Mouse (Mus musculus) forebrain, embryonic 15.5 days (tissue): Measurements from ENCODE around the gene Cidec. TPM values are rescaled to one million over a fixed set of nuclear protein-coding genes. Genes with fewer than 3 reads are reported as not detected.

ENCODE experiments used
- ATAC-seq: fragments of 200-750 bp; cut with Nextera tagmentation; replicated peaks from 2 replicates; pipeline ENCODE4 v1.8.0; 2017; ENCODE audit warnings: mild to moderate bottlenecking, moderate TSS enrichment, moderate library complexity
- H3K27ac ChIP-seq: fragments of 300-500 bp; sonication (generic); replicated peaks from 2 replicates; pipeline ENCODE4 v1.5.1; 2015; ENCODE audit warnings: mild to moderate bottlenecking, inconsistent platforms
- H3K27me3 ChIP-seq: fragments of 300-500 bp; sonication (generic); 2 replicates; pipeline ENCODE4 v1.6.1; 2015; ENCODE audit warnings: inconsistent platforms
- H3K36me3 ChIP-seq: fragments of 300-500 bp; sonication (generic); 2 replicates; pipeline ENCODE4 v1.6.1; 2015; ENCODE audit warnings: mild to moderate bottlenecking, inconsistent platforms
- H3K4me1 ChIP-seq: fragments of 300-500 bp; sonication (generic); 2 replicates; pipeline ENCODE4 v1.6.1; 2015; ENCODE audit warnings: inconsistent platforms
- H3K4me2 ChIP-seq: fragments of 300-500 bp; sonication (generic); replicated peaks from 2 replicates; pipeline ENCODE4 v1.6.1; 2015; ENCODE audit warnings: mild to moderate bottlenecking, inconsistent platforms
- H3K4me3 ChIP-seq: fragments of 300-500 bp; sonication (generic); 2 replicates; pipeline ENCODE4 v1.5.1; 2015; ENCODE audit warnings: mild to moderate bottlenecking, inconsistent platforms
- H3K9ac ChIP-seq: fragments of 300-500 bp; sonication (generic); replicated peaks from 2 replicates; pipeline ENCODE4 v1.6.1; 2015; ENCODE audit warnings: mild to moderate bottlenecking, inconsistent platforms
- H3K9me3 ChIP-seq: fragments of 300-500 bp; sonication (generic); 2 replicates; pipeline ENCODE4 v1.6.1; 2016; ENCODE audit warnings: inconsistent platforms
- WGBS: fragments of 180-500 bp; shearing (Covaris S2); methylation state at CpG from one replicate; pipeline ENCODE4 v1.1.7; 2015; ENCODE audit warnings: mixed read lengths; 5-methylcytosine and 5-hydroxymethylcytosine counted together
- polyA plus RNA-seq: library from polyadenylated mRNA; unstranded; fragments of >200 nt; fragmentation: Nextera tagmentation; extraction: Ambion mirVana; gene quantifications from 2 replicates; pipeline ENCODE4 v1.2.1, GENCODE M21; 2015

Cidec gene
- polyA plus RNA-seq, 1 experiment from 2014 or later = not detected

DNA sequence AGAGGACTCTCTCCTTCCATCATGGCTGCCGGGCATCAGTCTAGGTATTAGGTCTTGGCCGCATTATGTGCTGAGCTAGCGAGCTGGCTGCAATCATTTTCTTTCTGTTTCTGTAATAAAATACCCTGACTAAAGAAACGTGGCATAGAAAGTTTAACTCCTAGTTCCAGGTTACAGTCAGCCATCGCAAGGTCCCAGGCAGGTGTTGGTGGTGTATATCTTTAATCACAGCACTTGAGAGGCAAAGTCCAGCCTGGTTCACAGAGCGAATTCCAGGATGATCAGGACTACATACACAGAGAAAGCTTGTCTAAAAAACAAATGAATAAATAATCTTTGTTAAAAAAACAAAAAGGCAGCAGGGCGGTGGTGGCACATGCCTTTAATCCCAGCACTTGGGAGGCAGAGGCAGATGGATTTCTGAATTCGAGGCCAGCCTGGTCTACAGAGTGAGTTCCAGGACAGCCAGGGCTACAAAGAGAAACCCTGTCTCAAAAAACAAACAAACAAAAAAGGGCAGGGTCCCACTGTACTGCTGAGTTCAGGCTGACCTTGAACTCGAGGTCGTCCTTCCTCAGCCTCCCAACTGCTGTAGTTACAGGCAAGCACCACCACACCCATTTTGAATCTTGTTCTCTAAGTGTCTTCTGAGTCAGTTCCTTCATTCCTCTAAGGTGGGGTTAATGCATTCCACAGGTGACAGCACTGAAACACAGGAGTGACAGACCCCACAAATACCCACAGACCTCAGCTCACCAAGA lies 39.1 kb downstream of the Cidec start:
- Histone ChIP-seq H3K9me3 (no peaks in the 10 kb centered on the region), H3K36me3 (peaks cover 5% of the 10 kb centered on the region), H3K4me1 (peaks cover 14% of the 10 kb centered on the region), H3K27me3 (no peaks in the 10 kb centered on the region), H3K9ac (no peak overlapping the region), H3K4me3 (no peak overlapping the region), H3K4me2 (no peak overlapping the region), H3K27ac (no peak overlapping the region)
- 88% methylated on average over 10 of the region's 10 CpGs for WGBS
- no peak for ATAC-seq

DNA sequence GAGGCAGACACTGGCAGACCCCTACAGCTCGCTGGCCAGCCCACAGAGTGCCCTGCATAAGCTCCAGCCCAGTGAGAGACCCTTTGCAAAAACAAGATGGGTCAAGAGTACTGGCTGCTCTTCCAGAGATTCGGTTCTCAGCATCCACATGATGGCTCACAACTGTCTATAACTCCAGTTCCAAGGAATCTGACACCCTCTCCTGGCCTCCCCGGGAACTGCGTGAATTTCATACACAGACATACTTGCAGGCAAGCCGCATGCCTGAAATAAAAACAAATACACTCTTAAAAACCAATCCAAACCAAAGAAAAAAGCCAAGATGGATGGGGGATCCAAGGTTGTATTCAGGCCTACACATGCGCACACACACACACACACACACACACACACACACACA lies 40.1 kb downstream of the Cidec start:
- no peaks in the 10 kb centered on the region for H3K9me3 ChIP-seq
- H3K4me1 ChIP-seq = peaks cover 14% of the 10 kb centered on the region
- H3K27ac ChIP-seq = no peak overlapping the region
- no peak overlapping the region for H3K9ac ChIP-seq
- no peak overlapping the region for H3K4me3 ChIP-seq
- H3K27me3 ChIP-seq = no peaks in the 10 kb centered on the region
- H3K4me2 ChIP-seq = no peak overlapping the region
- no peak for ATAC-seq
- WGBS = 92% methylated on average over 6 of the region's 6 CpGs
- H3K36me3 ChIP-seq = peaks cover 7% of the 10 kb centered on the region

DNA sequence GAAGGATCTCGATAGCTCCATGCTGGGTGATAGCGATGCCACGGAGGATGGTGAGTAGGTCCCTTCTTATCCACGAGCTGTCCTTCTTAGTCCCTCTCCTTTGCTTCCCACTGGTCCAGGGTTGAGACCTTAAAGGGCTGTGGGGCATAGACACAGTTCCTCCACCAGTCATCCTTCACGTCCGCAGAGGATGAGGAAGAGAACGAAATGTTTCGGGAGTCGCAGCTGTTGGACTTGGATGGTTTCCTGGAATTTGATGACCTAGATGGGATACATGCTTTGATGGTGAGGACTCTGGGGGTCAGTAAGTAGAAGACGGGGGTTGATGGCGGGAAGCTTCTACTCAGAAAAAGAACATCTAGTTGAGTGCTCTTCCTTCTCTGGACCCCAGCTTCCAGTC lies 40.7 kb downstream of the Cidec start:
- H3K27me3 ChIP-seq = no peaks in the 10 kb centered on the region
- H3K9ac ChIP-seq = no peak overlapping the region
- no peak overlapping the region for H3K4me3 ChIP-seq
- H3K36me3 ChIP-seq = peaks cover 13% of the 10 kb centered on the region
- H3K4me2 ChIP-seq = no peak overlapping the region
- no peak overlapping the region for H3K27ac ChIP-seq
- peaks cover 14% of the 10 kb centered on the region for H3K4me1 ChIP-seq
- no peaks in the 10 kb centered on the region for H3K9me3 ChIP-seq
- 92% methylated on average over 11 of the region's 11 CpGs for WGBS
- ATAC-seq = no peak

DNA sequence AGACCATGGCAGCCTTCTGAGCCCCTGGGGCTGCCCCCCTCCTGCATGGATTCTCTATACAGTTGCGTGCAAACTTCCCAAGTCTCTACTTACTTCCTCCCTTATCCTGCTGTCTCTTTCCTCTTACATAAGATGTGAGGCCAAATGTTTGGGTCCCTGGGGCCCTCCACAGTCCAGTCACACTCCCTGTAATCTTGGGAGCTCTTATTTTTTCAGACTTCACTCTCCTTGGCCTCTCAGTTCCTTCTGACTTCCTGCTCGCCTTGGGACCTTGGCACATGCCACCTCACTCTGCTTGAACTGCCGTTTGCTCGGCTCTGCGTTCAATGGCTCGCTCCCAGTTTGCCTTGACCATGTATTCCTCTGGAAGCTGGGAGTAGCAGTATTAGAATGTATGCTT lies 41.6 kb downstream of the Cidec start:
- H3K4me1 ChIP-seq = peaks cover 14% of the 10 kb centered on the region
- no peaks in the 10 kb centered on the region for H3K9me3 ChIP-seq
- no peak overlapping the region for H3K27ac ChIP-seq
- H3K4me3 ChIP-seq = no peak overlapping the region
- H3K27me3 ChIP-seq = no peaks in the 10 kb centered on the region
- WGBS = 94% methylated on average over 6 of the region's 6 CpGs
- no peak overlapping the region for H3K9ac ChIP-seq
- peaks cover 22% of the 10 kb centered on the region for H3K36me3 ChIP-seq
- ATAC-seq = no peak
- no peak overlapping the region for H3K4me2 ChIP-seq

DNA sequence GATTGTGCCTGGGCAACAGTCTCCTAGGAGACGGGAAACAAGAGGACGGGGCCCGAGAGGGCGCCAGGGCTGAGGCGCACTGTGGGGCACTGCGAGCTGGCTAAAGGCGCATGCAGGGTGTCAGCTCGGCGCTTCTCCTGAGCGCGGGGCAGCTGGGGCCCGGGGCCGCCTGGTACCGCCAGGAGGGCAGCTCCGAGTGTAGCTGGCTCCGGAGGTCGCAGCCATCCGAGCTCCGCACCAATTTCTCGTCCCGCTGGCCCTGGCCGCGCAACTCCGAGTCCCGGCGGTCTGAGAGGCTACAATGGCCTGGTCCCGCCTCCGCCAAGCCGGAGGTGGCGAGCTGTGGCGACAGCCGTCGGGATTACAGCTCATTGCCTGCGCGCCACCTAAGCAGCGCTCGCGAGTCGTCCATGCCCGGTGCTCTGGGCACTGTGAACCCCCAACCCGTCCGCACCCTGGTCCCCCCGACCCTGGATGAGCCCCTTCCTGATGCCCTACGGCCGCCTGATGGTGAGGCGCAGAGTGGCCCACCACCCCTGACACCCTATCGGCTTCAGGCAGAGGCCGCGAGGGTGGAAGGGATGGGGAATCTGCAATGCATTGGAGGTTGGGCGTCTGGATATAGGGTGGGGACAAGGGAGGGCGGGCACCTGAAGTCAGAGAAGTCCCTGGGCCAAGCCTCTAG lies 43.0 kb downstream of the Cidec start:
- H3K4me3 ChIP-seq = peak overlapping the region; percentile 47
- no peaks in the 10 kb centered on the region for H3K9me3 ChIP-seq
- ATAC-seq = peak; percentile 89
- peak overlapping the region; percentile 77 for H3K27ac ChIP-seq
- peaks cover 14% of the 10 kb centered on the region for H3K4me1 ChIP-seq
- peak overlapping the region; percentile 76 for H3K4me2 ChIP-seq
- H3K9ac ChIP-seq = peak overlapping the region; percentile 65
- under 1% methylated on average over 51 of the region's 51 CpGs for WGBS
- no peaks in the 10 kb centered on the region for H3K27me3 ChIP-seq
- H3K36me3 ChIP-seq = peaks cover 36% of the 10 kb centered on the region

DNA sequence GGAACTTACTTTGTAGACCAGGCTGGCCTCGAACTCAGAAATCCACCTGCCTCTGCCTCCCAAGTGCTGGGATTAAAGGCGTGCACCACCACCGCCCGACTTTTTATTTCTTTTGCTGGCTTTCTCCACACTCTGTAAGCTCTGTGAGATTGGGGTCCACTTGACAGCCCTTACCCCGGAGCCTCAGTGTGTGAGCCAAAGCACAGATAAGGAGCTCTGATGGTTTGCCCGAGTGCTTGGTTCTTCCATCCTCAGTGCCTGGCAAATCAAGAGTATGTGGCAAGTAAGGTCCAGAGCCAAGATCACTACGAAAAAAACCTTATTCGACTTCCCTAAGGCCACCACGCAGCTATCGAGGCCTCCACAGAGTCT lies 43.6 kb downstream of the Cidec start:
- H3K27ac ChIP-seq = peak overlapping the region; percentile 77
- peaks cover 14% of the 10 kb centered on the region for H3K4me1 ChIP-seq
- peak overlapping the region; percentile 65 for H3K9ac ChIP-seq
- H3K27me3 ChIP-seq = no peaks in the 10 kb centered on the region
- H3K4me3 ChIP-seq = peak overlapping the region; percentile 47
- ATAC-seq = no peak
- peak overlapping the region; percentile 76 for H3K4me2 ChIP-seq
- H3K9me3 ChIP-seq = no peaks in the 10 kb centered on the region
- WGBS = 22% methylated on average over 10 of the region's 10 CpGs
- peaks cover 41% of the 10 kb centered on the region for H3K36me3 ChIP-seq

DNA sequence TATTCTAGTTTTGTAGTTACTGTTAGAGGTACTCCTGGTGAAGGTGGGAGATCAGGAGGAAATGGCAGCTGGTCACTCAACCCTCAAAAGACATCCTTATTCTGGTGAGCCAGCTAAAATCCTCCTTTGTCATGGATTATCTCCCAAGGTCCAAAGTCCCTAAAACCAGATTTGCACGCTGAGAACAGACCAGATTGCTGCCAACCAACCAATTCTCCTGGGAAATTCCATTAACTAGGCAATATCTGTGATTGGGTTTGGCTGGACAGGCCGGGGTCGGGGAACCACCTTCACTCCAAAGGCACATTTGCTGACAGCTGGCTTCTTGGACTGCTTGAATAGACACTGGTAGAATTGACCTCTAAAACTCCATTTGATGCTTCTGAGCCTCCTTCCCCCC lies 44.8 kb downstream of the Cidec start:
- 90% methylated on average over 3 of the region's 3 CpGs for WGBS
- Histone ChIP-seq H3K36me3 (peaks cover 51% of the 10 kb centered on the region), H3K4me2 (no peak overlapping the region), H3K9ac (no peak overlapping the region), H3K4me3 (no peak overlapping the region), H3K4me1 (peaks cover 14% of the 10 kb centered on the region), H3K9me3 (no peaks in the 10 kb centered on the region), H3K27me3 (no peaks in the 10 kb centered on the region), H3K27ac (no peak overlapping the region)
- no peak for ATAC-seq

DNA sequence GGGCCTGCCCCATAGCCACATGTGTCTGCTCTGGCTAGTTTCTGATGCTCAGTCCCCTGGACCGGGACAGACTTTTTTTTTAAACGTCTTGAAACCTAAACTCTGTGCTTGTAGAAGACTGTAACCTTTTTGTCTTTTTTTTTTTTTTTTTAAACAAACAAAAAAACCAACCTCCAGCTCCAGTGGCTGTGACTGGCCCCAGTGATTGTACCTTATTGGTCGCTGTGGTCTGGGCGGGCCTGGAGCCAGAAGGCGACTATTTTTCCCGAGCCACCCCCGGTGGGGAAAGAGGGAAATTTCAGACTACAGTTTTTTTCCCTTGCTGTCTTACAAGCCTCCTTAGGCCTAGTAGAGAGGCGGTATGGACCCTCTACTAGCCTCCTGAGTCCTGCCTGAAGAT lies 46.6 kb downstream of the Cidec start, which contains the start of gene Ttll3:
Gene Ttll3, plus strand, starts transcription at position 301 of the 400 bp plus-strand sequence.
- no peak within 1 kb of the TSS for H3K4me2 ChIP-seq
- WGBS = 75% methylated on average over 8 of the region's 8 CpGs
- H3K9ac ChIP-seq = no peak within 1 kb of the TSS
- no peak within 1 kb of the TSS for H3K4me3 ChIP-seq
- peaks cover 64% of the 10 kb centered on the region for H3K36me3 ChIP-seq
- no peaks in the 10 kb centered on the region for H3K9me3 ChIP-seq
- H3K27ac ChIP-seq = no peak within 1 kb of the TSS
- peaks cover 14% of the 10 kb centered on the region for H3K4me1 ChIP-seq
- no peaks in the 10 kb centered on the region for H3K27me3 ChIP-seq
- ATAC-seq = no peak

DNA sequence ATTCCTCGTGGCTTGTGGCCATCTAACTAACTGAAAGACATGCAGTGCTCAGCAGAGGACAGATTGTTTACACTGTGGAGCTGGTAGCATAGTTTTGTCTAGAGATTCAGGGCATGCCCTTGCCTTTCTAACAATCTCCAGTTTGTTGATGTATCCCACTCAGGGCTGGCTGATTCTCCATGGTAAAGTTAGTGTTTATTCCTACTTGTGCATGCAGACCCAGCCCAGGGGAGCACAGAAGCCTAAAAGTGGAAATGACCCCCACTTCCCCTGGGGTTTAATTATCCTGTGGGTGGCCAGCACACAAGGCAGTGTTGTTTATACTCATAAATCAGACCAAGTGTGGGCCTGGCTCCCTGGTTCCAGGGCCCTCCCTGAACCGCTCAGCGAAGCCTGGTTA lies 49.5 kb downstream of the Cidec start:
- H3K27ac ChIP-seq = no peak overlapping the region
- 90% methylated on average over 3 of the region's 3 CpGs for WGBS
- ATAC-seq = no peak
- no peaks in the 10 kb centered on the region for H3K9me3 ChIP-seq
- no peak overlapping the region for H3K4me2 ChIP-seq
- no peaks in the 10 kb centered on the region for H3K27me3 ChIP-seq
- no peak overlapping the region for H3K4me3 ChIP-seq
- no peak overlapping the region for H3K9ac ChIP-seq
- no peaks in the 10 kb centered on the region for H3K4me1 ChIP-seq
- H3K36me3 ChIP-seq = peaks cover 88% of the 10 kb centered on the region

DNA sequence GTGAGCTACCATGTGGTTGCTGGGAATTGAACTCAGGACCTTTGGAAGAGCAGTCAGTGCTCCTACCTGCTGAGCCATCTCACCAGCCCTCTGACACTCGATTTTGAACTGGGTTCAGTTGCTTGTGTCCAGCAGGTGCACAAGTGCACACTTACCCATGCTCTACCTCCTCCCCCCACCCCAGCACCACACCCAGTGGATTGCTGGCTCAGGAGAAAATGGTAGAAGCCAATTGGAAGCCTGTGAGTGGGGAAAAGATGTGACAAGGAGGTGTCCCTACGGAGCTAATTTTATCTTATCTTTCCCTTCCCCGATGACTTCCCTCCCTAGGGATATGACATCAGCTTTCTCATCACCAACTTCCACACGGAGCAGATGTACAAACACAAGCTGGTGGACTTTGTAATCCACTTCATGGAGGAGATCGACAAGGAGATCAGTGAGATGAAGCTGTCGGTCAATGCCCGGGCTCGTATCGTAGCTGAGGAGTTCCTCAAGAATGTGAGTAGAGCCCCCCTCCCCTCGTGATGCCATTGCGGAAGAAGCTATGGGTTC lies 50.3 kb downstream of the Cidec start:
- H3K4me1 ChIP-seq = no peaks in the 10 kb centered on the region
- no peak overlapping the region for H3K9ac ChIP-seq
- H3K27me3 ChIP-seq = no peaks in the 10 kb centered on the region
- no peak for ATAC-seq
- H3K36me3 ChIP-seq = peaks cover 90% of the 10 kb centered on the region
- WGBS = 90% methylated on average over 11 of the region's 11 CpGs
- no peak overlapping the region for H3K27ac ChIP-seq
- H3K9me3 ChIP-seq = no peaks in the 10 kb centered on the region
- no peak overlapping the region for H3K4me3 ChIP-seq
- no peak overlapping the region for H3K4me2 ChIP-seq

DNA sequence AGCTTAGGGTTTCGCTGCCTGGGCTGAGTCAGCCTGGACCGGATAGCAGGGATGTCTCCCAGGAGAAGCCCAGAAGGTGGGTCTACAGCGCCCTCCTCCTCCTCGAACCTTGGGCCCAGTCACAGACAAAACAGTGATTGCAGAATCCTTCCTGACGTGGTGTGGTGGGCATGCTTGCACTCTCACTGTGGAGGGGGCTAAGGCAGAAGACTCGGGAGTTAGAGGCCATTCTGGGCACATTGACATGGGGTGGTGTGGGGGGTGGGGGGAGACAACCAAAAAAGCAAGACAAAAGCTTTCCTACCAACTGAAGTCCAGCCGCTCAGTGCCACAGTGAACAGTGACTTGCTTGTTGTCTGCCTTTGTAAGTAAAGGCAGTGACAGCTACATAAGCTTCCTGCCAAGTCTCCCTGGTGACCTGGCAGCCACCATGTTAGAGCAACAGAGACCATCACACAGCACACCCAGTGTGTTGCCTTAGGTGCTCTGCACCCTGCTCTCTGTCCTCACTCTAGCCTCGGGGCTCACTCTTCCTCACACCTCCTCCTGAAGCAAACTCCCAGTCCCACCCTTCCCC lies 51.1 kb downstream of the Cidec start:
- no peak for ATAC-seq
- H3K4me1 ChIP-seq = peaks cover 5% of the 10 kb centered on the region
- no peak overlapping the region for H3K9ac ChIP-seq
- H3K9me3 ChIP-seq = no peaks in the 10 kb centered on the region
- whole genome bisulfite sequencing = 86% methylated on average over 8 of the region's 8 CpGs
- H3K4me2 ChIP-seq = no peak overlapping the region
- H3K27ac ChIP-seq = no peak overlapping the region
- peaks cover 83% of the 10 kb centered on the region for H3K36me3 ChIP-seq
- no peaks in the 10 kb centered on the region for H3K27me3 ChIP-seq
- H3K4me3 ChIP-seq = no peak overlapping the region

DNA sequence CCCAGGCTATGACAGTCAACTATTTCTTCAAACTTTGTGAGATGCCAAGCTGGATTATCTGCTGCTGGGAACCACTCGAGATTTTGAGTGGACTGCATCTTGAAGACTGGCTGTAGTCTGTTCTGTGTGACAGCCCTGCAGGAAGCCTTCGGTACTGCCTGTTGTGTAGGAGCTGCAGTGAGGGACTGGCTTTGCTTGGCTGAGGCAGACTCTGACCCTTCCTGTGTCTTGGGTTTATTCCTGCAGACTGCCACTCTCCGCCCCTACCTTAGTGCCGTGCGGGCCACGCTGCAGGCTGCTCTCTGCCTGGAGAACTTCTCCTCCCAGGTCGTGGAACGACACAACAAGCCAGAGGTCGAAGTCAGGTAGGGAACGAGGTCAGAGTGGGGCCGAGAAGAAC lies 55.1 kb downstream of the Cidec start:
- H3K4me1 ChIP-seq = peaks cover 28% of the 10 kb centered on the region
- no peak overlapping the region for H3K4me3 ChIP-seq
- WGBS = 95% methylated on average over 11 of the region's 11 CpGs
- no peak for ATAC-seq
- peaks cover 49% of the 10 kb centered on the region for H3K36me3 ChIP-seq
- no peak overlapping the region for H3K27ac ChIP-seq
- H3K27me3 ChIP-seq = no peaks in the 10 kb centered on the region
- H3K9ac ChIP-seq = no peak overlapping the region
- no peaks in the 10 kb centered on the region for H3K9me3 ChIP-seq
- no peak overlapping the region for H3K4me2 ChIP-seq
